Mouse (Mus musculus) lung, postnatal 14 days (tissue): ENCODE results near the gene Cxcr5.
A peak's percentile ranks its signal among the peaks of the same experiment; 100 is the strongest.

ENCODE experiments used
- DNase-seq: peaks from one replicate; pipeline ENCODE4 v3.0.0; 2021

The Cxcr5 gene

DNA sequence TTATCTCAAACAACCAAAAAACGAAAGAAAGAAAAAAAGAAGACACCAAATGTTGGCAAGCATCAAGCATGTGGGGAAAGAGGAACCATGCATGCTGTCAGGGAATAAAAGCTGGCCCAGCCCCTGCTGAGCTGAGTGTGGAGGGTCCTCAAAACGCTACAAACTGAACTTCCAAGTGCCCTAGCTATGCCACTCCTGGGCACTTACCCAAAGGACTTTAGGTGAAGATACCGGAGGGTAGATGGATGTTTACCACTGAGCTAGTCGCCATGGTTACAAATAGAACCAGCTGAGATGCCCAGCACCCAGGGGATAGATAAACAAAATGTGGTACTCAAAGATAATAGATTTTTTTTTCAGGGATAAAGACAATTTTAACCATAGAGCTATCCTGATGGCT is at the start of gene Cxcr5:
TSS of gene Cxcr5 (minus strand) at position 281 of the 400 bp plus-strand sequence.
- no peak for DNase-seq

DNA sequence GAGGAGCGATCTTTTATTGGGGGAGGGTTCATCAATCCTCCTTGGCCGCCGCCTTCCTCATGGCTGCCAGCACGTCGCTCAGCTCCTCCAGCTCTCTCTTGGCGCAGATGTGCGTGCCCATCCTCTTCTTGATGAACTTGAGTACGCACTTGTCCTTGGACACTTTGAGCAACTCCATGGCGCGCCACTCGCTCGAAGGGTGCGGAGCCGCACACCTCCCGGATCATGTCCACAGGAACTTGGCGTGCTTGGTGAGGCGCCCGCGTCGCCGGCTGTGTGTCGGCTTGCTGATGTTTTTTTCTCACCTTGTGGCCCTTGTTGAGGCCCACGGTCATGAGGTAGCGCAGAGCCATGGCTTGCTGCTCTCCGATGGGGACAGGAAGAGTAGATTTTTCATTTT is 48.7 kb upstream of the Cxcr5 start:
- no peak for DNase-seq

DNA sequence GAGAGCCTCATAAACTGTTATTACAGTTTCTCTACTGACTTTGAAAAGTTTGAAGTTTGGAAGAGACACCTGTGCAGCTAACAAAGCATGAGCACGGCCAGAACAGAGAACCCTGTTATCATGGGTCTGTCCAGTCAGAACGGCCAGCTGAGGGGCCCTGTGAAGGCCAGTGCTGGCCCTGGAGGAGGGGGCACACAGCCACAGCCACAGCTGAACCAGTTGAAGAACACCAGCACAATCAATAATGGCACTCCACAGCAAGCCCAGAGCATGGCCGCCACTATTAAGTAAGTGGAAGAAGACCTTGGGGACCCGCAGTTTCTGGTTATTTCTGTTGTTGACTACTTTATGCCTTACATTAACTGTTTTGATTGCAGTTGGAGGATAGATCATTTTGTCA is 45.6 kb upstream of the Cxcr5 start:
- DNase-seq: no peak

DNA sequence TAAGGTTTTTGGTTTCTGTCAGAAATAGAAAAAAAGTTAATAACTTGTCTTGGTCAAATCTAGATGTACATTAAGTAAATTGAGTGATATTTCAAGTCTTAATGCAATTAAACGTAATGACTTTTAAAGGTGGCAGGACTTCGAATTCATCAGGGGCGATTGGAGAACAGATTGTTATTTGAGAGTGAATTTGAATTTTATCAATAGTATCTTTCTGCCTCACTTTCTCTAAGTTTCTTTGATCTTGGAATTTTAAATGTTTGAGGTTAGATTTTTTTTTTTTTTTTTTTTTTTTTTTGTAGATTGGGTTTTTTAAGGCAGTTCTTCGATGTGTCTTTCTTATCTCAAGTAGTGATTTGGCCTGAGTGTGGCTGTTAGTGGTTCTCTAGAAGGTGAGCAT is 45.0 kb upstream of the Cxcr5 start:
- DNase-seq: no peak

DNA sequence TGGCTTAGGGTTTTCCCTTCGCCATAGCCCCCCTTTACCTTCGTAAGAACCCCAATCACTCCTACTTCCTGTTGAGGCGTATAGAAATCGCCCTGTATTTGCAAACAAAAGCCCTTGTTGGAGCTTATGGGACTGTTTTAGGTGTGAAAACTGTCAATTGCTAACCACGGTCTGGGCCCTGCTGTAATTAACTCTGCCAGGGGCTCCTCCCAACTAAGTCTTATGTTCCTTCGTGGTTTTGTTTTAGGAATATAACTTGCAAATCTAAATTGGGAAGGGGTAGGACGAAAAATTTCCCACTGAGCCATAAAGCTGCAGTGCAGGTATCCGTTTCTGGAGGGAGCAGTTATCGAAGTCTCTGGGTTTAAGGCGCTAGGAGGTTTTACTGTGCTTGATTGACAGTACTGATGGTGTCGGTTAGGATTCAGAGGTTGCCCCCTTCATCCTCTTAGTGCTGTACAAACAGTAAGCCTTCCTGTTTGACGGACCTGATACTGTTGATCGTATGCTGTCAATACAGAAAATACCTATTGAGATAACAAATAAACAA is 44.0 kb upstream of the Cxcr5 start:
- no peak for DNase-seq

DNA sequence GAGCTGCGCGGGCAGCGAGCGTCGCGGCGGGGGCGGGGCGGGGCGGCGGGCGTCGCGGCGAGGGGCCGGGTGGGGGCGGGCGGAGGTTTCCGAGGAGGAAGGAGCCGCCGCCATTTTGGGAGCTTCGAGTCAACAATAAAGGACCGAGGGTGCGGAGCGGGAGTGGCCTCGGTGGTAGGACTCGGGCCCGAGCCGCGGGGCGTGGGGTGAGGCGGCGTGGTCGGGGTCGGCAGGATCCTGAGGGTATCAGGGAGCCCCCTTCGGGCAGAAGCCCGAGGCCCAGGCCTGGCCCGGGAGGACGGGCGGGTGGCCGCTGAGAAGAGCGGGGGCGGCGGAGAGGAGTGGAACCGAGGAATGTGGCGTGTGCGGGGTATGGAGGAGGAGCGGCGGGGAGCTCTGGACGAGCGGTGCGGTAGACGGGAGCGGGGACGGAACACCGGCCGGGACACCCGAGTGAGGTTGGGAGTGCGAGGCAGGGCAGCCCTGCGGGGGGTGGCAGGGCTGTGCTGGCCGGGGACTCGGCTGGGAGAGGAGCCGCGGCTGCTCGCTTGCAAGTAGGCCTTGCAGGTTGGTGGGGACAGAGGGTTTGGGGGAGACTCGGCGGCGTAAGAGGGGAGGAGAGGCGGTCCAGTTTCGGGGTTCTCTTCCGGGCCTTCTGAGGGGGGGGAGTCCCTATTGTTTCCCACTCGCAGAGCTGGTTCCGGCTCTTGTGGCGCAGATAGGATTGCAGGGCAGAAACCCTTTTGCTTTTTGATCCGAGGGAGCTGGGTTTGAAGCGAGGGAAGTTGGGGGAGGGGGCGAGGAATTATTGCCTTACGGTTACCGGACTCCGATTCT is 43.3 kb upstream of the Cxcr5 start, which contains the start of gene Ddx6:
TSS of gene Ddx6 (plus strand) at position 114 of the 837 bp plus-strand sequence.
- peak; percentile 80 for DNase-seq

DNA sequence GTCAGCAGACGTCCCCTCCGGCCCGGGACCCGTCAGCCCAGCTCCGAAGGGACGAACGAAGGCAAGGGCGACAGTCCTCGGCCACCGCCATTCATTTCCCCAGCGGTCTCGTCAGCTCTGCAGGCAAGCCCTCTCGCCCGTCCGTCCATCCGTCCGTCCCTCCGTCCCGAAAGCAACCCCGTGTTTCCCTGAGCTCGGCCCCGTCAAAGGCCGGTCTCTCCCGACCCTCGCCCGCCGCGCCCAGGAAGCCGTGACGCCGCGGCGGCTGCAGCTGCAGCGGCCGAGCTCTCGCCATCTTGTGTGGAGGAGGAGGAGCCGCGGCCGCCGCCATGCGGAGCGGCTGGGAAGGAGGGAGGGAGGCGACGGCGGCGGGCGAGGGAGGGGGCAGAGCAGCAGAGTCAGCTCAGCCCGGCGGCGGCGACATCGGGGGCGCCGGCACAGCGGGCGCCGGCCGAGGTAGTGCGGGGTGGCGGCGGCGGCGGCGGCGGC is 42.7 kb upstream of the Cxcr5 start:
- DNase-seq: peak; percentile 76

DNA sequence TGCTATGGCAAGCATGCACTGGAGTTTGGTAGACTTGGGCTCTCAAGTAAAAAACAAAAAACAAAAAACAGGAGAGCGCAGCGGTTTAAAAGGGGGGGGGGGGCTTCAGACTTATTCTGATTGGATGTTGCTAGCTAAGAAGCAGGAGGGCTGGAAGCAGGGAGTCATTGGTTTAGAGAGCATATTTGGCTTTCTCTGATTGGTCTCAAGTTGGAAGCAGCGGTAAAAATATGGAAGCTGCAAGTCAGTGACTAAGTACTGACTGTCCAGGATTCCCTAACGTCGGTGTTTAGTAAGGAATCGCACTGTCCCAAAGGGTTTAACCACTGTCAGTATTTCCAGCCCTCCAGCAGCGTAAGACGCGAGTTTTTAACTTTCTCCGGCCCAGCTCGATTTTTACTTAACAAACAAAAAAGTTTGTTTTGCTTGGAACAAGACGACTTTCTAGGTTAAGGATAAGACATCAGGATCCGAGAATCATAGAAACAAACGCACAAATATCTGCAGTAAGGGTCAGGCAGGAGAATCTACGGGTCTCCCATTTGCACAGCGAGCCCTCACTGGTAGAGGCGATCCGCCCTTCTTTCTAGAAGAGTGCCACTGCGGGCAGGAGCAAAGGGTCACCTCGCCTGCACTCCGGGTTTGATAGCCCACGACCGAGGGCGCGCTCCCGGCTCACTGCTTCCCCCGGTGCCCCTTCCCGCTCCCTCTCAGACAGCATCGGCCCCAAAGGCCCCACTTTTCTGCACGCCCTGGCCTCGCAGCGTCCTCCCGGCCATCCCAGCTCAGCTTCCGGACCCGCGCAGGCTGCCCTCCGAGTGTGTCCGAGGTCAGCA is 42.0 kb upstream of the Cxcr5 start:
- DNase-seq: peak; percentile 36

DNA sequence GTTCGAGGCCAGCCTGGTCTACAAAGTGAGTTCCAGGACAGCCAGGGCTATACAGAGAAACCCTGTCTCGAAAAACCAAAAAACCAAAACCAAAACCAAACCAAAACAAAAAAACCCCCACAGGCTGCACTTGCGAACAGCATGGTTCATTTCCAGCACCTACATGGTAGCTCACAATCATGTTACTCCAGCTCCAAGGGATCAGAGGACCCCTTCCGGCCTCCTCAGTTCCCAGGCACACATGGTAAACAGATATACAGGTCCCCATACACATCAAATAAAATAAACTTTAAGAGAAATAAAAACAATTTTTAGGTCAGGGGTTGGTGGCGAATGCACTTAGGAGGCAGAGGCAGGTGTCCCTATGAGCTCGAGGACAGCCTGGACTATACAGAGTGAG is 41.1 kb upstream of the Cxcr5 start:
- no peak for DNase-seq

DNA sequence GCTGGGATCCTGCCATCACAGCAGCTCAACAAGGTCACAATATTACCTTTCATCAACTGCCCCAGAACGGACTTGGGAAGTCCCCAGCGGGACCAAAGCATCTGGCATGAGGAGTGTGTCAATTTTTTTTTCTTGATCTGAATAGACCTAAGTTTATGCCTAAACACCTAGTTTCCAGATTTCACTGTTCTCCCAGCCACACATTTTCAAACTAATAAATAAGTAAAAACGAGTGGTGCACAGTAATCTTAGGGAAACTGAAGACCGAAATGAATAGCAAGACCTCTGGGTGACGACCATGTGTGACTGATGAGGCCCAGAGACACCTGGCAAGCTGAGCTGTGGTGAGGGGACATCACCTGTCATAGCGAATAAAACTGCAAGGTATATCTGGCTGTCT is 39.1 kb upstream of the Cxcr5 start:
- DNase-seq: no peak

DNA sequence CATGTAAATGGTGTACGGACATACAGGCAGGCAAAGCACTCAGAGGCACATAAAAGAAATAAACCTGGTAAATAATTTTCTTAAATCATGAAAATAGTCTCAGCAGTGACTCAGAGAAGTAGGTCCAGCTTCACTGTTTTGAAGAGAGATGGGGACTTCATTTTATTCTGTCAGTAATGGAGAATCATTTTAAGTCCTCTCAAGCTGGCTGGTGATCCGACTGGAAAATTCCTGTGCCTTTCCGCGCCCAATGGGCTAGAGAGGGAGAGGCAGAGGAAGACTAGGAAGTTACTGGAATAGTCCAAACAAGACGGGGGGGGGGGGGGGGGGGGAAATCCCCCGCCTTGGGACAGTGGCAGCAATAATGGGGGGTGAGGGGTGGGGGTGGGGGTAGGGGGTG is 37.9 kb upstream of the Cxcr5 start:
- no peak for DNase-seq

DNA sequence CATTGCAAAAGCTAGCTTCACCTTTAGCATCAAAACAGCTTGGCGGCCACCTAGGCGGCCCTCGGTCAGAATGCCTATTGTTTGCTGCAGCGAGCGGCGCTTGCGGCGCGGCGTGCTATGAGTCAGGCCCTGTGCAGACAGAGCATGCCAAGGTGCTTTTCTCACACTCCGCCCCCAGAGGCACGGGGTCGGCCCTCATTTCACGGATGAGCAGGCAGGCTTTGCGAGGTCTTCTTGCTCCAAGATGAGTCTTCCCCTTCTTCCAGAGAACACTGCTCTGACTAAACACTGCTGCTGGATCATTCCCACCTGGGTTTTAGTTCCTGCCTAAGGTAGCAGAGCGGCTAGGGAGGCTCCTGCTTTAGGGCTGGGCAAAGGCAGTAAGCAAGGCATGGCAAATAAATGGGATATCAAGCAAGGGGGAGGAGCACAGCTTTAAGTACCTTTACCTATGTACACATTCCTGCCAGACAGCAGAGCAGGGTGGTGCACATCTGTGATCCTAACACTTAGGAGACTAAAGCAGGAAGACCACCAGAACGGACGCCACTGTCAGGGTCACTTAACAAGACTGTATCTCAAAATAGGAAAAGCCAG is 37.3 kb upstream of the Cxcr5 start:
- DNase-seq: no peak

DNA sequence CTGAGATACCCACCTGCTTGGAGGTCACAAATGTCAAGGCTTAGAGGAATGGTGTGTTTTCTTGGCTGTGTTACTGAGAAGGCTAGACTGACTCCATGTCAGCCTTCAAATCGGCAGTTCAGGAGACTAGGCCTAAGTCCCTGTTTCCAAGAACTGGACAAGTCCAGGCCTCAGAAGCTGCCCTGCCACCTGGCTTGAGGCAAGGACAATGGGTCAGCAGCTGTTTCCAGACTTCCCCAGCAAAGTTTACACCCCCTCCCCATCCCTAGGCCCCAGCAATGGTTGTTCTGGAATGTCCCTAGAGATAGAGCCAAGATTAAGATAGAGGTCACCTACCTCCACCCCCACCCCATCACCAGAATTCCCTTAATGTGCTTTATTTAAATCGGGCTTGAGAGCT is 36.1 kb upstream of the Cxcr5 start:
- no peak for DNase-seq

DNA sequence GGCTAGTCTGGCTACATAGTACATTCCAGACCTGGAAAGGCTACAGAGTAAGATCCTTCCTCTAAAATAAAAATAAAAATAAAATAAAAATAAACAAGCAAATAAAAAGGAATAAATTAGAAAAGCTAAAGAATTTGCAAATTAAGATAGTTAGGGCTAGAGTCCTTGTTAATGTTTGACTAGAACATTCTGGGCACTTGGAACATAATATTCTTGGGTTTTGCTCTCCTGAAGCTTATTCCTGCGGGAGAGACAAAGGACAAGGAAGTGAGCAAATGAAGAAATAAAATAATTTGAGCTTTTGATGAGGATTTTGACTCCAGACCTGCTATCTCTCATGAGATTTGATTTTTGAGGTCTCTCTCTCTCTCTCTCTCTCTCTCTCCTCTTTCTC is 33.9 kb upstream of the Cxcr5 start:
- DNase-seq: no peak

DNA sequence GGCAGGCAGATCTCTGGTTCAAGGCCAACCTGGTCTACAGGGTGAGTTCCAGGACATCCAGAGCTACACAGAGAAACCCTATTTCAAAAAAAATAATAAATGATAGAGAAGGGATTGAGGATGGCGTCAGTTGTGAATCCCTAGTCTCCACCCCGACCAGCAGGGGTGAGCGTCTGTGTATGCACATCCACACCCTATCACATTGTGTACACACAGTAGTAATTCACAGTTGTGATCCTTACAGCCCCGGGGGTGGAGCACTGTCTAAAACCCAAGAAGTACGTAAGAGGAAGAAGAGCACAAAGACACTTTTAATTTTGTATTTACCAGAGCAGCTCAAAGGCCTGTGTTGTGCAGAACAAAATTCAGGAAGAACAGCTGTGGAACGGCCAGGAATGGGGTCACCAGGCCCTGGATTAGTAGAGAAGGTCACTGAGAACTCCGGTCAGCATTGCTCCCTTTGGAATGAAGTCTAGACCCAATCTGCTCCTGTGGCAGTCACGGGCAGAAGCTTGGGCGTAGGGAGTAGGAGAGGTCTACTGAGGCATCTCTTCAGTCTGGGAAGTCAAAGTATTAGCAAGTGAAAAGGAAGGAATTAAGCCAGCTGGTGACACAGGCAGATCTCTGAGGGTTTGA is 33.3 kb upstream of the Cxcr5 start:
- DNase-seq: no peak

DNA sequence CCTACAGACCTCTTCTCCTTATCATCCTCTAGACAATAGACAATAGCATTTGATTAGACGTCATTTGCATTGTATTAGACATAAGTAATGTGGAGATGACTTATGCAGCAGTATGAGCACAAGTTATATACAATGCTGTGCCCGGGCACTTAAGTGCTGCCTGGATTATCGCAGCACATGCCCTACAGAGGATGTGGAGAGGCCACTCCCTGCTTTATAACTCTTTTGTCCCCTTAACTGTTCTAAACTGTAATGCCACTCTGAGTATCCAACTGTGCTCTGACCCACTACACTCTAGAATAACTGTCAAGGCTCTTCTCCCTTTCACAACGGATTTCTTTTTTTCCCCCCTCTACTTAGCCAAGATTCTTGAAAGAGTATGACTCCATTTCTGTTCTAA is 32.2 kb upstream of the Cxcr5 start:
- DNase-seq: no peak

DNA sequence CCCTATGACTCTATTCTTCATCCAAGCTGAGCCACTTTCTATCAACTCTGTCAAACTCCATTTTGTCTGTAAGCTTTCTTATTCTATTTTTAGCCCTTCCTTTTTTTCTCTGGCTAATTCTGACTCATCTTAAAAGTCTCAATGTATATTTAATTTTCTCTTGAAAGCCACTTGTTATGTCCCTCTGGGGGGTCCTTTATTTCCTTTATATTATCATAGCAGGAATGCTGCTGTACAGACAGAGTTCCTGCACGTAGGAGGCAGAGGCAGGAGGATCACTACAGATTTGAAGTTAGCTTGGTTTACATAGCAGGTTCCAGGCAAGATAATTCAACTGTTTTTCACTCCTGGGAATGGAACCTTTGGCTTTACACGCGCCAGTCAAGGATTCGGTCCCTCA is 31.5 kb upstream of the Cxcr5 start:
- no peak for DNase-seq

DNA sequence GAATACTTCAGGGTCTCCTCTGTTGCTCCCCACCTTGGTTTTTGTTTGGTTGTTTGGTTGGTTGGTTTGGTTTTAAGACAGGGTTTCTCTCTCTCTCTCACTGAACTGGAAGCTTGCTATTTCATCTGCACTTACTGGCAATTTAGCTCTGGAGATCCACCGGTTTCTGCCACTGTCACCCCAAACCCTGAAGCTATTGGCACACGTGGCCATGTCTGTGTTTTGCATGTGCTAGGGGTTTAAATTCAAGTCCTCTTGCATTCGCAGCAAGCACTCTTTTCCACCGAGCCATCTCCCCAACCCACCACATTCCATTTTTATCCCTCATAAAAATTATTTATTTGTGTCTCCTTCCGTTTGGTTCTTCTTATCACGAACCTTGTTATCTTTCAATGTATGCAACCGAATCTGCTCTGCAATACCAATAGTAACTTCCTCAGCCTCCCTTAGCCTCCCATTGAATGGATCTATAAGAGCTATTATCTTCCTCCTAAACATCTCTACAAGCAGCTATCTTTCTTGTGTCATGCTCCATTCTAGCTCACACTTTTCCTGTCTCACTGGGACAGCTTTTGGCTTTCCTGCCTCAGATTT is 30.0 kb upstream of the Cxcr5 start:
- DNase-seq: no peak

DNA sequence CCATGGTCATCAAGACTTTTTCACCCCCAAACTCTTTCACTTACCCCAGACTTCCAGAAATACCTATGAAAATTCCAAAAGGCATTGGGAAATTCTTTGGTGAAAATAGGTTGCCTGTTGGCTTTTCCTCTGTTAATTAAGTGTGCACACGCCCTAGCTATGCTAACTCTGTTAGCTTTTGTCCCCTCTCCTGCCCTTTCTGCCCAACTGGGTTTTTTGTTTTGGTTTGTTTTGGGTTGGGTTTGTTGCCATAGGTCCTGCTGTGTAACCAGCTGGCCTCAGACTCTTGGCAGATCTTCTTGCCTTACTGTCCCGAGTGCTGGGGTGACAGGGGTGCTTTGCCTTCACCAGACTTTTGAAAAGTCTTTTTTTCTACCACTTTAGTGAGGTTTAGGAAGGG is 29.3 kb upstream of the Cxcr5 start:
- DNase-seq: no peak

DNA sequence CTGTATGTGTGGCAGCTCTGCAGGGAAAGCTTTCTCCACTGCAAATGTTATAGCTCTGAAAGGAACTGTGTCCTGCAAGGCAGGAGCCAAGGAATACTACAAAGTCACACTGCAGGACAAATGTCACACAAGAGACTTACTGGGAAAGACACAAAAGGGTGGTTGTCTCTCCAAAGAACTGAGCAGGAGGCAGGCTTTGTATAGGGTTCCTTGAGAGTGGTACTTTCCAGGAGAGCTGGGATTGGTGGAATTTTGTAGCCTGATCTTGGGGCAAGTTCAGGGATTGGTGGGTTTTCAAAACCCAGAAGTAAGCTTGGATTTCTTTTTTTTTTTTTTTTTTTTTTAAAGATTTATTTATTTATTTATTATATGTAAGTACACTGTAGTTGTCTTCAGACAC is 27.4 kb upstream of the Cxcr5 start:
- DNase-seq: no peak

DNA sequence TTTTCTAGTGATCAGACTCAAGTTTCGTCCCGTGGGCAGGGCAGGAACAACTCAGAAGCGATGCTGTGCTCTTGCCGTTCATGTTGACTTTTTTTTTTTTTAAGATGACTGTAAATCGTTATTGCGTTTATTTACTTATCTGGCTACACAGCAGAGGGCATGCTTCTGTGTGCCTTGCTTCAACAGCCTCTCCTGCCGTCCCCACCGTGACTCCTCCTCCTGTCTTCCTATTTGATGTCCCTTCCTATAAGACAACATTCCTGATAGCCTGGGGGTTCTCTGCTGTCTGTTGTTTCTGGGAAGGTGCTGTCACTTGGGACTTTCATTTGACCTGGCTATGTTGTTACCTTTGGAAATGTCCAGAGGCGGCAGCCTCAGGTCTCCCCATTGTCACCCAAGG is 26.9 kb upstream of the Cxcr5 start:
- DNase-seq: no peak
